Mouse (Mus musculus): ENCODE measurements around the gene Fsd1l. TPM values are rescaled to one million over a fixed set of nuclear protein-coding genes. Genes with fewer than 3 reads are reported as not detected.
"Not testable (repeated sequence)": the region's sequence is repeated elsewhere in the genome, so short reads cannot be mapped to it uniquely, and the experiment has no call there.

Fsd1l gene
- polyA plus RNA-seq, 1 experiment = 1.6 TPM

- no peak overlapping the region for H3K4me3 ChIP-seq (replicated peaks; ENCODE audit: extremely low read depth, low read depth, low read length)
- H3K4me1 ChIP-seq (ENCODE audit: control insufficient read depth, insufficient read depth, low read length) = no peaks in the 10 kb centered on the region; the same call in 1 of the 2 replicates
- 61% methylated on average over 4 of the region's 4 CpGs for WGBS
- no peak for DNase-seq
- TF ChIP-seq CTCF (IDR thresholded peaks at IDR 0.05; ENCODE audit: insufficient read depth, low read length) (no peak), POLR2A (IDR thresholded peaks at IDR 0.05; ENCODE audit: borderline replicate concordance, extremely low read depth, low read depth, low read length) (no peak)
These were observed 86.3 kb downstream of the Fsd1l start for GRCm38 (mm10) chr4:53717546-53717945.

GRCm38 (mm10) chr4:53718261-53718660 lies 87.0 kb downstream of the Fsd1l start:
- 69% methylated on average over 5 of the region's 5 CpGs for WGBS
- H3K4me1 ChIP-seq (ENCODE audit: control insufficient read depth, insufficient read depth, low read length) = no peaks in the 10 kb centered on the region; the same call in 1 of the 2 replicates
- no peak for DNase-seq
- H3K4me3 ChIP-seq (replicated peaks; ENCODE audit: extremely low read depth, low read depth, low read length) = no peak overlapping the region
- no peak for TF ChIP-seq CTCF (IDR thresholded peaks at IDR 0.05; ENCODE audit: insufficient read depth, low read length)
- TF ChIP-seq POLR2A (IDR thresholded peaks at IDR 0.05; ENCODE audit: borderline replicate concordance, extremely low read depth, low read depth, low read length) = no peak

- no peak for TF ChIP-seq POLR2A (IDR thresholded peaks at IDR 0.05; ENCODE audit: borderline replicate concordance, extremely low read depth, low read depth, low read length)
- no peak for TF ChIP-seq CTCF (IDR thresholded peaks at IDR 0.05; ENCODE audit: insufficient read depth, low read length)
- H3K4me3 ChIP-seq (replicated peaks; ENCODE audit: extremely low read depth, low read depth, low read length) = no peak overlapping the region
- WGBS = 86% methylated on average over 4 of the region's 4 CpGs
- DNase-seq = no peak
- no peaks in the 10 kb centered on the region for H3K4me1 ChIP-seq (ENCODE audit: control insufficient read depth, insufficient read depth, low read length)
These were observed 91.2 kb downstream of the Fsd1l start for GRCm38 (mm10) chr4:53722506-53722905.

GRCm38 (mm10) chr4:53726100-53726499 lies 94.8 kb downstream of the Fsd1l start:
- DNase-seq; H3K4me1 ChIP-seq (ENCODE audit: control insufficient read depth, insufficient read depth, low read length); H3K4me3 ChIP-seq (replicated peaks; ENCODE audit: extremely low read depth, low read depth, low read length): not testable (repeated sequence)
- 81% methylated on average over 2 of the region's 2 CpGs for WGBS

- TF ChIP-seq POLR2A (IDR thresholded peaks at IDR 0.05; ENCODE audit: borderline replicate concordance, extremely low read depth, low read depth, low read length) (no peak), CTCF (IDR thresholded peaks at IDR 0.05; ENCODE audit: insufficient read depth, low read length) (no peak)
- Histone ChIP-seq H3K4me3 (replicated peaks; ENCODE audit: extremely low read depth, low read depth, low read length) (no peak overlapping the region), H3K4me1 (ENCODE audit: control insufficient read depth, insufficient read depth, low read length) (no peaks in the 10 kb centered on the region)
- no peak for DNase-seq
- 81% methylated on average over 1 of the region's 1 CpGs for WGBS
These were observed 96.8 kb downstream of the Fsd1l start for GRCm38 (mm10) chr4:53728121-53728520.

- DNase-seq = no peak
- 42% methylated on average over 6 of the region's 6 CpGs for WGBS
- Histone ChIP-seq H3K4me1 (ENCODE audit: control insufficient read depth, insufficient read depth, low read length) (no peaks in the 10 kb centered on the region), H3K4me3 (replicated peaks; ENCODE audit: extremely low read depth, low read depth, low read length) (no peak overlapping the region)
- TF ChIP-seq CTCF (IDR thresholded peaks at IDR 0.05; ENCODE audit: insufficient read depth, low read length) = peak; percentile 18; the same call in 1 of the 2 replicates
- no peak for TF ChIP-seq POLR2A (IDR thresholded peaks at IDR 0.05; ENCODE audit: borderline replicate concordance, extremely low read depth, low read depth, low read length)
These were observed 107.8 kb downstream of the Fsd1l start for GRCm38 (mm10) chr4:53738956-53739616.

GRCm38 (mm10) chr4:53749831-53750230 lies 118.6 kb downstream of the Fsd1l start:
- TF ChIP-seq CTCF (IDR thresholded peaks at IDR 0.05; ENCODE audit: insufficient read depth, low read length) (no peak), POLR2A (IDR thresholded peaks at IDR 0.05; ENCODE audit: borderline replicate concordance, extremely low read depth, low read depth, low read length) (no peak)
- DNase-seq = no peak
- H3K4me1 ChIP-seq (ENCODE audit: control insufficient read depth, insufficient read depth, low read length) = no peaks in the 10 kb centered on the region

GRCm38 (mm10) chr4:53750391-53751120 lies 119.3 kb downstream of the Fsd1l start:
- no peak for TF ChIP-seq CTCF (IDR thresholded peaks at IDR 0.05; ENCODE audit: insufficient read depth, low read length)
- no peak for TF ChIP-seq POLR2A (IDR thresholded peaks at IDR 0.05; ENCODE audit: borderline replicate concordance, extremely low read depth, low read depth, low read length)
- DNase-seq = no peak
- 62% methylated on average over 16 of the region's 16 CpGs for WGBS
- Histone ChIP-seq H3K4me3 (replicated peaks; ENCODE audit: extremely low read depth, low read depth, low read length) (no peak overlapping the region), H3K4me1 (ENCODE audit: control insufficient read depth, insufficient read depth, low read length) (no peaks in the 10 kb centered on the region)

More at GRCm38 (mm10) chr4:53749831-53750230, 118.6 kb downstream of the Fsd1l start:
- no peak overlapping the region for H3K4me3 ChIP-seq (replicated peaks; ENCODE audit: extremely low read depth, low read depth, low read length)

Other genes with a start within 250 kb of the Fsd1l start
- 29.0 and 45.2 TPM in 2 replicates for gene Slc44a1, start 191.1 kb upstream of the Fsd1l start, polyA plus RNA-seq (2012; rRNA removed)
- gene Fktn, start 82.5 kb downstream of the Fsd1l start, polyA plus RNA-seq (2012; rRNA removed) = 3.7 and 6.6 TPM in 2 replicates
- 0.05 TPM in 1 of 2 replicates, not detected in the other for gene Tal2, start 148.2 kb downstream of the Fsd1l start, polyA plus RNA-seq (2012; rRNA removed)
- 8.6 and 9.7 TPM in 2 replicates for gene Tmem38b, start 194.6 kb downstream of the Fsd1l start, polyA plus RNA-seq (2012; rRNA removed)

All from lung, adult 2 months (tissue).